Mouse (Mus musculus): ENCODE results near the gene Ago1. TPM values are rescaled to one million over a fixed set of nuclear protein-coding genes. Genes with fewer than 3 reads are reported as not detected.

Ago1 gene
- total and polyA plus RNA-seq, 2 experiments from 2014 or later: 6.4 to 36.3 TPM

- H3K9ac ChIP-seq (replicated peaks; ENCODE audit: low read length, poor library complexity, severe bottlenecking): no peak overlapping the region
- no peak overlapping the region for H3K27ac ChIP-seq (ENCODE audit: low read depth, low read length)
- H3K4me3 ChIP-seq (ENCODE audit: low read depth, low read length): no peak overlapping the region
- TF ChIP-seq CTCF (IDR thresholded peaks at IDR 0.05): no peak
- WGBS: 83% methylated on average over 3 of the region's 3 CpGs
- no peaks in the 10 kb centered on the region for H3K27me3 ChIP-seq (ENCODE audit: insufficient read depth, low read length)
- no peaks in the 10 kb centered on the region for H3K36me3 ChIP-seq (ENCODE audit: insufficient read depth, low read length)
- H3K4me1 ChIP-seq (ENCODE audit: insufficient read depth, low read length): no peaks in the 10 kb centered on the region
- ATAC-seq (ENCODE audit: low FRiP score) (no peak), DNase-seq (ENCODE audit: low spot score) (no peak)
- H3K9me3 ChIP-seq (ENCODE audit: low read length): no peaks in the 10 kb centered on the region
- no peak overlapping the region for H3K4me2 ChIP-seq (ENCODE audit: low read depth, low read length, poor library complexity, severe bottlenecking)
These were observed 15.5 kb upstream of the Ago1 start for GRCm38 (mm10) chr4:126483874-126484273.

- H3K4me3 ChIP-seq (ENCODE audit: low read depth, low read length): no peak overlapping the region
- no peak overlapping the region for H3K27ac ChIP-seq (ENCODE audit: low read depth, low read length)
- no peaks in the 10 kb centered on the region for H3K9me3 ChIP-seq (ENCODE audit: low read length)
- no peak overlapping the region for H3K4me2 ChIP-seq (ENCODE audit: low read depth, low read length, poor library complexity, severe bottlenecking)
- no peaks in the 10 kb centered on the region for H3K4me1 ChIP-seq (ENCODE audit: insufficient read depth, low read length)
- no peak for DNase-seq (ENCODE audit: low spot score)
- WGBS: 81% methylated on average over 12 of the region's 12 CpGs
- no peaks in the 10 kb centered on the region for H3K27me3 ChIP-seq (ENCODE audit: insufficient read depth, low read length)
- H3K9ac ChIP-seq (replicated peaks; ENCODE audit: low read length, poor library complexity, severe bottlenecking): no peak overlapping the region
- TF ChIP-seq CTCF (IDR thresholded peaks at IDR 0.05): no peak
- no peaks in the 10 kb centered on the region for H3K36me3 ChIP-seq (ENCODE audit: insufficient read depth, low read length)
- ATAC-seq (ENCODE audit: low FRiP score): no peak
These were observed 14.6 kb upstream of the Ago1 start for GRCm38 (mm10) chr4:126482951-126483350.

GRCm38 (mm10) chr4:126481461-126481860 is 13.1 kb upstream of the Ago1 start:
- Histone ChIP-seq H3K36me3 (ENCODE audit: insufficient read depth, low read length) (no peaks in the 10 kb centered on the region), H3K9me3 (ENCODE audit: low read length) (no peaks in the 10 kb centered on the region), H3K9ac (replicated peaks; ENCODE audit: low read length, poor library complexity, severe bottlenecking) (no peak overlapping the region), H3K27me3 (ENCODE audit: insufficient read depth, low read length) (no peaks in the 10 kb centered on the region), H3K4me1 (ENCODE audit: insufficient read depth, low read length) (no peaks in the 10 kb centered on the region), H3K4me2 (ENCODE audit: low read depth, low read length, poor library complexity, severe bottlenecking) (no peak overlapping the region), H3K27ac (ENCODE audit: low read depth, low read length) (no peak overlapping the region), H3K4me3 (ENCODE audit: low read depth, low read length) (no peak overlapping the region)
- no peak for DNase-seq (ENCODE audit: low spot score)
- TF ChIP-seq CTCF (IDR thresholded peaks at IDR 0.05): no peak
- WGBS: 91% methylated on average over 5 of the region's 5 CpGs
- no peak for ATAC-seq (ENCODE audit: low FRiP score)

- no peak for DNase-seq (ENCODE audit: low spot score)
- no peak overlapping the region for H3K4me3 ChIP-seq (ENCODE audit: low read depth, low read length)
- H3K9ac ChIP-seq (replicated peaks; ENCODE audit: low read length, poor library complexity, severe bottlenecking): no peak overlapping the region
- ATAC-seq (ENCODE audit: low FRiP score): no peak
- H3K9me3 ChIP-seq (ENCODE audit: low read length): no peaks in the 10 kb centered on the region
- H3K4me2 ChIP-seq (ENCODE audit: low read depth, low read length, poor library complexity, severe bottlenecking): no peak overlapping the region
- H3K27me3 ChIP-seq (ENCODE audit: insufficient read depth, low read length): no peaks in the 10 kb centered on the region
- TF ChIP-seq CTCF (IDR thresholded peaks at IDR 0.05): no peak
- WGBS: 87% methylated on average over 3 of the region's 3 CpGs
- H3K36me3 ChIP-seq (ENCODE audit: insufficient read depth, low read length): no peaks in the 10 kb centered on the region
- H3K4me1 ChIP-seq (ENCODE audit: insufficient read depth, low read length): no peaks in the 10 kb centered on the region
- H3K27ac ChIP-seq (ENCODE audit: low read depth, low read length): no peak overlapping the region
These were observed 11.9 kb upstream of the Ago1 start for GRCm38 (mm10) chr4:126480288-126480687.

- H3K27ac ChIP-seq (ENCODE audit: low read depth, low read length): no peak overlapping the region
- DNase-seq (ENCODE audit: low spot score) (no peak), ATAC-seq (ENCODE audit: low FRiP score) (no peak)
- no peak overlapping the region for H3K4me2 ChIP-seq (ENCODE audit: low read depth, low read length, poor library complexity, severe bottlenecking)
- no peaks in the 10 kb centered on the region for H3K36me3 ChIP-seq (ENCODE audit: insufficient read depth, low read length)
- H3K9ac ChIP-seq (replicated peaks; ENCODE audit: low read length, poor library complexity, severe bottlenecking): no peak overlapping the region
- WGBS: 58% methylated on average over 5 of the region's 5 CpGs
- no peaks in the 10 kb centered on the region for H3K4me1 ChIP-seq (ENCODE audit: insufficient read depth, low read length)
- no peak overlapping the region for H3K4me3 ChIP-seq (ENCODE audit: low read depth, low read length)
- TF ChIP-seq CTCF (IDR thresholded peaks at IDR 0.05): no peak
- H3K9me3 ChIP-seq (ENCODE audit: low read length): no peaks in the 10 kb centered on the region
- H3K27me3 ChIP-seq (ENCODE audit: insufficient read depth, low read length): no peaks in the 10 kb centered on the region
These were observed 4.6 kb upstream of the Ago1 start for GRCm38 (mm10) chr4:126473031-126473430.

GRCm38 (mm10) chr4:126469334-126469733 is 951 bp upstream of the Ago1 start:
- ATAC-seq (ENCODE audit: low FRiP score) (no peak), DNase-seq (ENCODE audit: low spot score) (no peak)
- Histone ChIP-seq H3K9ac (replicated peaks; ENCODE audit: low read length, poor library complexity, severe bottlenecking) (peak overlapping the region; percentile 93; the same call in 1 of the 2 replicates), H3K4me1 (ENCODE audit: insufficient read depth, low read length) (peaks cover 9% of the 10 kb centered on the region), H3K27me3 (ENCODE audit: insufficient read depth, low read length) (no peaks in the 10 kb centered on the region), H3K4me3 (ENCODE audit: low read depth, low read length) (no peak overlapping the region), H3K36me3 (ENCODE audit: insufficient read depth, low read length) (no peaks in the 10 kb centered on the region), H3K27ac (ENCODE audit: low read depth, low read length) (peak overlapping the region; percentile 94), H3K9me3 (ENCODE audit: low read length) (no peaks in the 10 kb centered on the region), H3K4me2 (ENCODE audit: low read depth, low read length, poor library complexity, severe bottlenecking) (peak overlapping the region; percentile 64; the same call in 1 of the 2 replicates)
- no peak for TF ChIP-seq CTCF (IDR thresholded peaks at IDR 0.05)
- WGBS: 48% methylated on average over 1 of the region's 1 CpGs
